Mouse (Mus musculus): ENCODE results near the gene 5730522E02Rik. TPM values are rescaled to one million over a fixed set of nuclear protein-coding genes. Genes with fewer than 3 reads are reported as not detected.
"Not testable (repeated sequence)": the region's sequence is repeated elsewhere in the genome, so short reads cannot be mapped to it uniquely, and the experiment has no call there.

5730522E02Rik gene
- polyA plus RNA-seq (2016; fragmentation: Nextera tagmentation; extraction: Ambion mirVana), result 7.7 and 8.9 TPM in 2 replicates

DNA sequence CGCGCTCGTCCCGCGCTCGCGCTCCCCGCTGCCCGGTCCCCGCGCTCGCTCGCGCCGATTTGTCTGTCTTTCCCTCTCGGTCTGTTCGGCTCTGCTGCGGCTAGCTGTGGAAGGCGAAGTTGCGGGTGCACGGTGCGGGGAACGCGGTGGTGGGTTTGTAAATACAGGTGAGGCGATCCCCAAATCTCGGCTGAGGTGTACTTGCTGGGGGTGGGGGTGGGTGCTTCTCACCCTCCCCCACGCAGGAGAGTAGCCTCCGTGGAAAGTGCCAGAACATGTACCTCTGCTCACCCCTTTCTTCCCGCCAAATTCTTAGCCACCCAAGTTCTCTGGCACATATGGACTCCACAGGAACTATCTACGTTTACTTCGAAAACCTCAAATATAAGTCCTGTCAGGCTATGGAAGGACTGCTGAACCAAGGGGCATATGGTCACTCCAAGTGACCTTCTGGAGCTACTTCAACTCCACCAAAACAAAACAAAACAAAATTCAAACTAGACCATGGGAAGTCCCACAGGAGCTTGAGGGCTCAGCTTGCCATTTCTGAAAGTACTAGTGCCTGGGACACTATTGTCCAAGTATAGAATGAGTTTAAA is at the start of gene 5730522E02Rik:
Gene 5730522E02Rik, minus strand, starts transcription at position 182 of the 599 bp plus-strand sequence.
- peak; percentile 65 for ATAC-seq (ENCODE audit: low FRiP score, low read depth)
- Histone ChIP-seq H3K9ac (peak within 1 kb of the TSS; percentile 88), H3K36me3 (no peaks in the 10 kb centered on the region), H3K27me3 (replicated peaks) (no peaks in the 10 kb centered on the region), H3K4me2 (replicated peaks) (peak within 1 kb of the TSS; percentile 71), H3K9me3 (no peaks in the 10 kb centered on the region), H3K4me1 (no peaks in the 10 kb centered on the region), H3K27ac (peak within 1 kb of the TSS; percentile 92), H3K4me3 (peak within 1 kb of the TSS; percentile 62)
- WGBS, result 3% methylated on average over 31 of the region's 31 CpGs

DNA sequence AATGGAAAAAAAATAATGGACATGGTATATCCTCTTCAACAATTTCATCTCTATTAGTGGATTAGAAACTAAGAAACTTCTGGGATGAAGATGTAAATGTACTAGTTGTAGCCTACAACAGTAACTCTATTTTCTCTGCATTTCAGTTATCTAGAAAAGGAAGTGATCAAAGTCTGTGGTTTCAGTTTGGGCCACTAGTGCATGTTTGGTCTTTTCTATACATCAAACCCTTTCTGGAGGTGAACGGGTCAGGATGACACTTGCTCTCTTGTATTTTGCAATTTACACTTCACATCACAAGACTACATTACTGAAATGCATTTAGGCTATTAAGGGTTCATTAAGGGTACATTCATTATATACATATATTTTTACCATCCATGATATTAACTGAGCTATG is 26.0 kb upstream of the 5730522E02Rik start:
- Histone ChIP-seq H3K4me2 (replicated peaks) (no peak overlapping the region), H3K9me3 (no peaks in the 10 kb centered on the region), H3K4me3 (no peak overlapping the region), H3K27me3 (replicated peaks) (no peaks in the 10 kb centered on the region), H3K4me1 (no peaks in the 10 kb centered on the region), H3K9ac (no peak overlapping the region), H3K36me3 (no peaks in the 10 kb centered on the region), H3K27ac (no peak overlapping the region)
- WGBS, result 83% methylated on average over 1 of the region's 1 CpGs
- ATAC-seq (ENCODE audit: low FRiP score, low read depth), result no peak

DNA sequence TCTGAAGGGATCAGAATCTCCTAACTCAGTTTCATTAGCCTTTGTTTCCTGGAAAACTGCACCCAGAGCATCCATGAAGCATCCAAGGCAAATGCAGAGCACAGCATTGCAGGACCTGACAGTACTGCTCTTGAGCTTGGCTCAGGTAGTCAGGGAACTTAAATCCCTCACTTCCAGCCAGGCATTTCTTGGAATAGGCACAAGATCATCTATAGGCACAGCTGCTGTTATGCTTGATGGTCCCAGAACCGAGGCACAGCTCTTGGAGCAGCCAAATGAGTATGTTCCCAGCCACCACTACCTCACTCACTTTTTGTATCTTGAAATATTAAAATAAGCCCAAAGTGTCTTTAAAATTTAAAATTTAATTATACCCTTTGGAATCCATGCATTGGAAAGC is 19.3 kb upstream of the 5730522E02Rik start:
- H3K4me3 ChIP-seq, result no peak overlapping the region
- H3K36me3 ChIP-seq, result no peaks in the 10 kb centered on the region
- H3K9ac ChIP-seq, result no peak overlapping the region
- no peaks in the 10 kb centered on the region for H3K4me1 ChIP-seq
- no peak overlapping the region for H3K4me2 ChIP-seq (replicated peaks)
- no peaks in the 10 kb centered on the region for H3K9me3 ChIP-seq
- H3K27me3 ChIP-seq (replicated peaks), result no peaks in the 10 kb centered on the region
- no peak for ATAC-seq (ENCODE audit: low FRiP score, low read depth)
- no peak overlapping the region for H3K27ac ChIP-seq
- 82% methylated on average over 1 of the region's 1 CpGs for WGBS

DNA sequence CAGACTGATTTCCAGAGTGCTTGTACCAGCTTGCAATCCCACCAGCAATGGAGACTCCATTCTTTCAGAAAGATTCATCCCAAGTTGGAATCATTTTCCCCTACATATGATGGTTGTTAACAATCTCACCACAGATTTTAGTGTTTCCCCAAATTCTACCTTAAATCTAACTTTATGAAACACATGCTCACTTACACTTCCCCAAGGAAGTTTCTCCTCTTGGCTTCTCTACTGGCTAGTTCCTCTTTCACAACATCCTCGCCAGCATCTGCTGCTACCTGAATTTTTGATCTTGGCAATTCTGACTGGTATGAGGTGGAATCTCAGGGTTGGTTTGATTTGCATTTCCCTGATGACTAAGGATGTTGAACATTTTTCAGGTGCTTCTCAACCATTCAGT is 3.1 kb upstream of the 5730522E02Rik start:
- WGBS, result 90% methylated on average over 1 of the region's 1 CpGs
- not testable (repeated sequence) for H3K4me3 ChIP-seq; H3K9me3 ChIP-seq; ATAC-seq (ENCODE audit: low FRiP score, low read depth); H3K4me2 ChIP-seq (replicated peaks); H3K9ac ChIP-seq; H3K27me3 ChIP-seq (replicated peaks); H3K27ac ChIP-seq; H3K4me1 ChIP-seq; H3K36me3 ChIP-seq

DNA sequence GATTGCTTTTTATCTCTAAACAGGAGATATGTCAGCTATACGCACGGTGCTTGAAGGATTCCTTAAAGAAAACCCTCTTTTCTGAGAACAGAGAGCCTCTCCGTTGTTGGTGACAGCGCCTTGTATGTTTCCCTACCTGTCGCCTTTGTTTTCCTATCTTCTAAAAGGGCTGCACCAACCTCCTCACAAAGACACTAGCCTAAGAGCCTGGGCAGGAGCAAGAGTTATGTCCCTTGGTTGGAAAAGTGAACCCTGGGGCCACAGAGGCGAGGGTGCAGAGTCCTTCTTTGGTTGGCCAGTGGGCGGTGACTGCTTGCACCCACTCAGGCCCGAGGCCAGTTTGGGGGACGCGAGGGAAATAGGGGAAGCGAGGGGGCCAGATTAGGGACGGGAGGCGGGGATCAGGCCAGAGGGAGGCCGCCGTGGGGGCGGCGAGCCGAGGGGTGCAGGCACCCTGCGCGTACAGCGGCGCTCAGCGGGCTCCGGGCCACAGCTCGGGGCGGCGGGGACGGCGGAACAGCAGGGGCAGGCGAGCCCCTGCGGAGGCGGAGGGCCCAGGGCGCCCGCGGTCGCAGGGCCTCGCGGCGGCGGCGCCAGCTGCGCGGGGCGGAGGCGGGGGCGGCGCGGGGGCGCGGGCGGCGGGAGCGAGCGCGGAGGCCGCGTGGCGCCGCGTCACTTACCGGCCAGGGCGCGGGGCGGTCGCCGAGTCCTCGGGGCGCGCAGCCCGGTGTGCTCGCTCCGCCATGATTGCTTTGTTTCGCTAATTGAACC is 567 bp downstream of the 5730522E02Rik start:
- peak overlapping the region; percentile 92 for H3K27ac ChIP-seq
- no peaks in the 10 kb centered on the region for H3K27me3 ChIP-seq (replicated peaks)
- under 1% methylated on average over 69 of the region's 73 CpGs for WGBS
- no peaks in the 10 kb centered on the region for H3K36me3 ChIP-seq
- peak; percentile 93 for ATAC-seq (ENCODE audit: low FRiP score, low read depth)
- H3K4me2 ChIP-seq (replicated peaks), result peak overlapping the region; percentile 71
- peak overlapping the region; percentile 62 for H3K4me3 ChIP-seq
- no peaks in the 10 kb centered on the region for H3K9me3 ChIP-seq
- peak overlapping the region; percentile 88 for H3K9ac ChIP-seq
- H3K4me1 ChIP-seq, result no peaks in the 10 kb centered on the region

DNA sequence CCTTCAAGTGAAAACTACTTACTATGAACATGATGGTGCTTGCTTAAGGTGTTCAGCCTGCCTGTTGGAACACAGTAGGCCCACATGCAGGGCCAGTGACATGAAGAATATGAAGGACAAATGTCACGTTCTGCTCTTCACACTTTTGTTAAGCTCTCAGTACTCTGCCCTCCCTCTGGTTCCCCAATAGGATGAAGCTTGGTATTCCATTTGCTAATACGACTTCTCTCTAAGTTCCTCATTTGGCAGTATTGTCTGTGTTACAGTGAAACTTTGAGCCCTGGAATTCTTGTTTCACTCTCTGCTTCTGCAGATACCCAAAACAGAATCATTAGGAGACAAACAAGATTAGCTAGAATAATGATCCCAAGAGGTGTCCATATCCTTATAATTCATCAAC is 7.1 kb downstream of the 5730522E02Rik start:
- WGBS, result 85% methylated on average over 2 of the region's 2 CpGs
- Histone ChIP-seq H3K4me3 (no peak overlapping the region), H3K36me3 (no peaks in the 10 kb centered on the region), H3K9ac (no peak overlapping the region), H3K4me2 (replicated peaks) (no peak overlapping the region), H3K4me1 (no peaks in the 10 kb centered on the region), H3K27ac (no peak overlapping the region), H3K27me3 (replicated peaks) (no peaks in the 10 kb centered on the region), H3K9me3 (no peaks in the 10 kb centered on the region)
- no peak for ATAC-seq (ENCODE audit: low FRiP score, low read depth)

DNA sequence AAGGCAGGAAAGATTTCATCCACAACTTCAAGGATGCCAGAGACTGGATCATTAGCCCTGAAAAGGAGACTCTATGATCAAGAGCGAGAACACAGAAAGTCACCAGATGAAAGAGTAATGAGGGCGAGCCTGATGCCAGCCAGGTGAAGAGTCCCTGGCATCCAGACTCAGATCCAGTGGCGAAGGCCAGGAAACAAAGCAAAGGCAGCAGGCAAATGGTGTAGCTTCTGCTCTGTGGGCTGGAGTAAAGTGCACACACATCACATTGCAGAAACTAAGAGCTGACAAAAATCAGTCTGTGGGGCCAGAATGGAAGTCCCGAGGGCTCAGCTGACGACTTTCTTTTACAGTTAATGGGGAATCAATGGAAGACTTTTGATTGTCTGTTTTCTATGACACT is 7.7 kb downstream of the 5730522E02Rik start:
- Histone ChIP-seq H3K36me3 (no peaks in the 10 kb centered on the region), H3K9me3 (no peaks in the 10 kb centered on the region), H3K9ac (no peak overlapping the region), H3K4me2 (replicated peaks) (no peak overlapping the region), H3K4me1 (no peaks in the 10 kb centered on the region), H3K27ac (no peak overlapping the region), H3K4me3 (no peak overlapping the region), H3K27me3 (replicated peaks) (no peaks in the 10 kb centered on the region)
- WGBS, result 84% methylated on average over 5 of the region's 5 CpGs
- ATAC-seq (ENCODE audit: low FRiP score, low read depth), result no peak

DNA sequence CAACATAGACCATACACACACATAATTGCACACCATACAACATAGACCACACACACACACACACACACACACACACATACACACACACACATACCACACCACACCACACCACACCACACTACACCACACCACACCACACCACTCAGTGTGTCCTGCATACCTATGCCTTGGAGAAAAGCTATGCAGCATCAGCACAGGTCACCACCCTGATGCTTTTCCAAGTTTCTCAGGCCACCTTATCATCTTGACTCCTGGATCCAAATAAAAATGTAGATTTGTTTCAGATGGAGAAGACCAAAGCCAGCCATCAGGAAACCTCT is 8.8 kb downstream of the 5730522E02Rik start:
- Histone ChIP-seq H3K4me3 (no peak overlapping the region), H3K9ac (no peak overlapping the region), H3K27ac (no peak overlapping the region), H3K36me3 (no peaks in the 10 kb centered on the region), H3K9me3 (no peaks in the 10 kb centered on the region), H3K27me3 (replicated peaks) (no peaks in the 10 kb centered on the region), H3K4me2 (replicated peaks) (no peak overlapping the region), H3K4me1 (no peaks in the 10 kb centered on the region)
- ATAC-seq (ENCODE audit: low FRiP score, low read depth), result peak; percentile 39; the same call in 1 of the 2 replicates

DNA sequence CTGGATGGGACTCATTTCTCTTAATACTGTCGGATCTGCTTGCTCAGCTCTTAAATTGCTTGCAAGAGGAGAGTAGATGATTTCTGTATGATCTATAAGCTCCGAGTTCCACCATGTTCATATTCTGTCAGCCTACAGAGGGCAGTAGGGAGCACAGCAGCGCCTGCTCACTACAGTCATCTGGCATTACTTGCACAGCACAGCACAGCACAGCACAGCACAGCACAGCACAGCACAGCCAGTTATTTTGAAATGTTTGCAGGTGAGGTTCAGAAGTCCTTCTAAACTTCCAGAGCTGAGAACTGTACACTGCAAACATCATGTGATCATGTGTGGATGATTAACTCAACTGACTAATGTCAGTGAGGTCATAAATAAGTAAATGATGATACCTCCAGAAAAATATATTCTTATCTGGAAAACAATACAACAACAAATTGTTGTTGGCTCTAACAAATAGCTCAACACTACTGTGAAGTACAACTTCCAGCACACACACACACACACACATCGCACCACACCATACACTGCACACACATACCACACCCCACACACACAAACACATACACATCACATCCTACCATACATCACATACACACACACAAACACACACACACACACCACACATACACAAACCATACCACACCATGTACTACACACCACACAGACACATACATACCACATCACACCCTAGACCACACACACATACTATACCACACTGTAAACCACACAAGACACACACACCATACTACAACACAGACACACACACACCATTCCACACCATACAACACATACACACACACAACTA is 9.4 kb downstream of the 5730522E02Rik start:
- Histone ChIP-seq H3K4me2 (replicated peaks) (no peak overlapping the region), H3K27ac (no peak overlapping the region), H3K4me3 (no peak overlapping the region), H3K9ac (no peak overlapping the region), H3K27me3 (replicated peaks) (no peaks in the 10 kb centered on the region), H3K9me3 (no peaks in the 10 kb centered on the region), H3K4me1 (no peaks in the 10 kb centered on the region), H3K36me3 (no peaks in the 10 kb centered on the region)
- peak; percentile 85 for ATAC-seq (ENCODE audit: low FRiP score, low read depth)
- 54% methylated on average over 4 of the region's 4 CpGs for WGBS

DNA sequence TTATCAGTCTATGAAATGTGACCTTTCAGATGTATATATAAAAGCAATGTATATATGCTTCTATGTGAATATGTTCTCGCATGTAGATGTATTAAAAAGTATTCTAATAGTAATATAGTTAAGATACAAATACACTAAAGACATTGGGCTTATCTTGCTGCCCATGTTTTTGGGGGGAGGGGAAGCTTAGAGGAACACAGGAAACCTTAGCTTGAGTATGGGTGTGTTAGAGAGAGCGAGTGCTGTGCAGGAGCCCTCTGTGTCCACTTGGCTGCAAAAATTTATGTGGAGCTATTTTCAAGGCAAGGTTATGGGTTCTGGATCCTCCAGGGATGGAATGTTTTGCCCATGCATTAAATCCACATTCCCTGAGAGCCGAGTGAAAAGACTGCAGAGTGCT is 15.1 kb downstream of the 5730522E02Rik start:
- H3K9ac ChIP-seq, result no peak overlapping the region
- no peaks in the 10 kb centered on the region for H3K9me3 ChIP-seq
- H3K4me3 ChIP-seq, result no peak overlapping the region
- no peaks in the 10 kb centered on the region for H3K27me3 ChIP-seq (replicated peaks)
- 85% methylated on average over 3 of the region's 3 CpGs for WGBS
- H3K4me1 ChIP-seq, result no peaks in the 10 kb centered on the region
- no peak overlapping the region for H3K27ac ChIP-seq
- H3K4me2 ChIP-seq (replicated peaks), result no peak overlapping the region
- no peaks in the 10 kb centered on the region for H3K36me3 ChIP-seq
- ATAC-seq (ENCODE audit: low FRiP score, low read depth), result no peak

DNA sequence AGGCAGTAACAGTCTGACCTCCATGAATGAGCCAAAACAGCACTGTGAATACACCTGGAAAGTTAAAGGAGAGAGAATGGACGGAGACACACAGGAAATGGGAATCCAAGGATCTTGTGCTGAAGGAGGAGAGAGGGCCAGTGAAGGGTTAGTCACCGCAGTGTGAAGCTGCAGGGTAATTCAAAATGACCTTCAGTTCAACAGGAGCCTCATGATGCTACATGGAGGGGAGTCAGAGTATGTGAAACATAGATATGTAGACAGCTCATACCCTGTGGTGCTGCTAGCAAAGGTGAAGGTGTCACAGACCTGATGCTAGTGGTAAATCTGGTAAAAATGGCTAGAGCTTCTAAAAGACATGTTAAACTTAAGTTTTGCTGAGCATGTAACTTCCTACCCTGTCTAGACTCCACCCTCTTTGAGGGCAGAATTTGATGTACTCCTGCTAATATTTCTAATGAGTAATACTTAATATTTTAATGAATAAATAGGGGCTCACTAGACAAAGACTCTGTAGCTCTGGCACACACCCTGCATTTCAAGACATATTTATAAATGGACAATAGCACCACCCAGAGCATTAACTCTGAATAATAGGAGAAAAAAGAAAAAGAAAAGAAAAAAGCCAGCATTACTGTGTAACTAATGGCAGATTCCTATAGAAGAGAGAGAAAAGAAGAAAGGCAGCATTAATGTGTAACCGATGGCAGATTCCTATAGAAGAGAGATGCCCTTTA is 23.2 kb downstream of the 5730522E02Rik start:
- H3K9me3 ChIP-seq, result no peaks in the 10 kb centered on the region
- ATAC-seq (ENCODE audit: low FRiP score, low read depth), result no peak
- 72% methylated on average over 3 of the region's 3 CpGs for WGBS
- no peaks in the 10 kb centered on the region for H3K4me1 ChIP-seq
- H3K27ac ChIP-seq, result no peak overlapping the region
- no peaks in the 10 kb centered on the region for H3K36me3 ChIP-seq
- H3K4me3 ChIP-seq, result no peak overlapping the region
- H3K9ac ChIP-seq, result no peak overlapping the region
- H3K4me2 ChIP-seq (replicated peaks), result no peak overlapping the region
- no peaks in the 10 kb centered on the region for H3K27me3 ChIP-seq (replicated peaks)

DNA sequence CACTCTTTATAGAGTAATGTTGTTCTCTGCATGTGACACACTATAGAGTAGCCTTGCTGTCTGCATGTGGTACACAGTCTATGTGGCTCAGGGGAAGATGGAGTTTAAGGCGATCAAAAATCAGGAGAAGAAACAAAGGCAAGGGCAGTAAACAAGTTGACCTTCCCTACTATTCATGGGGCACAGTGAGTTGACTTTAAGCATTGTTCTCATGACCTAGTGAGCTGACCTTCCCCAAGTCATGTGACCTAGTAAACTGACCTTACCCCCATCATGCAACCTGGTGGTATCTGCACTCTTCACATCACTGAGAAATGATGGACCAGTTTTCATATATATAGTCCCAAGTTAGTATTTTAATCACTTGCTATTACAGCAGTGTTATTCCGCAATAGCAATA is 40.0 kb downstream of the 5730522E02Rik start:
- H3K36me3 ChIP-seq, result no peaks in the 10 kb centered on the region
- 88% methylated on average over 2 of the region's 2 CpGs for WGBS
- no peak overlapping the region for H3K4me2 ChIP-seq (replicated peaks)
- no peaks in the 10 kb centered on the region for H3K4me1 ChIP-seq
- H3K9me3 ChIP-seq, result no peaks in the 10 kb centered on the region
- H3K27ac ChIP-seq, result no peak overlapping the region
- H3K4me3 ChIP-seq, result no peak overlapping the region
- no peak overlapping the region for H3K9ac ChIP-seq
- no peaks in the 10 kb centered on the region for H3K27me3 ChIP-seq (replicated peaks)
- ATAC-seq (ENCODE audit: low FRiP score, low read depth), result no peak

All from neural tube, embryonic 12.5 days (tissue).